Mouse (Mus musculus): ENCODE measurements around the gene Mmp14. TPM values are rescaled to one million over a fixed set of nuclear protein-coding genes. Genes with fewer than 3 reads are reported as not detected.

Gene Mmp14
- total and polyA plus RNA-seq, 3 experiments: 19.4 to 29.9 TPM; not detected in 1

- no peaks in the 10 kb centered on the region for H3K27me3 ChIP-seq (ENCODE audit: control insufficient read depth in 1 of 2, insufficient read depth in 2 of 2, low read length in 2 of 2)
- peaks cover 0 to 2% of the 10 kb centered on the region in 2 experiments; a peak in 1 of 4 replicates for H3K36me3 ChIP-seq (ENCODE audit: control insufficient read depth in 1 of 2, insufficient read depth in 2 of 2, low read length in 2 of 2)
- TF ChIP-seq SIN3A (IDR thresholded peaks at IDR 0.05; ENCODE audit: low read length) (no peak), TAL1 (IDR thresholded peaks at IDR 0.05; ENCODE audit: low read length) (no peak), MEF2A (IDR thresholded peaks at IDR 0.05; ENCODE audit: extremely low read depth, insufficient replicate concordance, low read depth, low read length, poor library complexity, severe bottlenecking) (no peak), USF2 (IDR thresholded peaks at IDR 0.05; ENCODE audit: borderline replicate concordance in 1 of 2, insufficient read depth in 1 of 2, low read depth in 1 of 2, low read length in 2 of 2) (no peak), MXI1 (IDR thresholded peaks at IDR 0.05; ENCODE audit: low read depth, low read length) (no peak), EP300 (IDR thresholded peaks at IDR 0.05; ENCODE audit: low read depth in 1 of 2, low read length in 2 of 2) (no peak)
- H3K27ac ChIP-seq (ENCODE audit: control insufficient read depth, low read depth, low read length): no peak overlapping the region
- H3K79me2 ChIP-seq (ENCODE audit: control insufficient read depth, insufficient read depth, low read length, poor library complexity): no peaks in the 10 kb centered on the region
- no peaks in the 10 kb centered on the region for H3K4me1 ChIP-seq (ENCODE audit: control insufficient read depth in 1 of 2, insufficient read depth in 2 of 2, low read length in 2 of 2)
- DNase-seq (ENCODE audit: low read depth, low spot score): no peak
- no peak overlapping the region for H3K9ac ChIP-seq (ENCODE audit: control insufficient read depth, low read depth, low read length, poor library complexity, severe bottlenecking)
- no peak overlapping the region for H3K4me3 ChIP-seq (ENCODE audit: control insufficient read depth in 1 of 2, insufficient read depth in 1 of 2, low read depth in 2 of 2, low read length in 2 of 2)
- no peaks in the 10 kb centered on the region for H3K9me3 ChIP-seq (replicated peaks; ENCODE audit: insufficient read depth, low read length)
Observed at GRCm38 (mm10) chr14:54382641-54383040, 48.8 kb upstream of the Mmp14 start.

- H3K4me1 ChIP-seq (ENCODE audit: control insufficient read depth in 1 of 2, insufficient read depth in 2 of 2, low read length in 2 of 2): no peaks in the 10 kb centered on the region
- H3K4me3 ChIP-seq (ENCODE audit: control insufficient read depth in 1 of 2, insufficient read depth in 1 of 2, low read depth in 2 of 2, low read length in 2 of 2): no peak overlapping the region
- peaks cover 0 to 2% of the 10 kb centered on the region in 2 experiments; a peak in 1 of 4 replicates for H3K36me3 ChIP-seq (ENCODE audit: control insufficient read depth in 1 of 2, insufficient read depth in 2 of 2, low read length in 2 of 2)
- no peaks in the 10 kb centered on the region for H3K27me3 ChIP-seq (ENCODE audit: control insufficient read depth in 1 of 2, insufficient read depth in 2 of 2, low read length in 2 of 2)
- no peaks in the 10 kb centered on the region for H3K79me2 ChIP-seq (ENCODE audit: control insufficient read depth, insufficient read depth, low read length, poor library complexity)
- no peak for TF ChIP-seq NRF1 (IDR thresholded peaks at IDR 0.05; ENCODE audit: insufficient read depth, low read depth, low read length, poor library complexity, severe bottlenecking)
- no peak for TF ChIP-seq USF1 (IDR thresholded peaks at IDR 0.05; ENCODE audit: low read depth, low read length)
- no peaks in the 10 kb centered on the region for H3K9me3 ChIP-seq (replicated peaks; ENCODE audit: insufficient read depth, low read length)
- no peak overlapping the region for H3K27ac ChIP-seq (ENCODE audit: control insufficient read depth, low read depth, low read length)
- DNase-seq (ENCODE audit: low read depth, low spot score): no peak
- H3K9ac ChIP-seq (ENCODE audit: control insufficient read depth, low read depth, low read length, poor library complexity, severe bottlenecking): no peak overlapping the region
Observed at GRCm38 (mm10) chr14:54383355-54383771, 48.0 kb upstream of the Mmp14 start.

- Histone ChIP-seq H3K4me1 (ENCODE audit: control insufficient read depth in 1 of 2, insufficient read depth in 2 of 2, low read length in 2 of 2) (no peaks in the 10 kb centered on the region), H3K9me3 (replicated peaks; ENCODE audit: insufficient read depth, low read length) (no peaks in the 10 kb centered on the region), H3K27ac (ENCODE audit: control insufficient read depth, low read depth, low read length) (no peak overlapping the region), H3K4me3 (ENCODE audit: control insufficient read depth in 1 of 2, insufficient read depth in 1 of 2, low read depth in 2 of 2, low read length in 2 of 2) (no peak overlapping the region), H3K79me2 (ENCODE audit: control insufficient read depth, insufficient read depth, low read length, poor library complexity) (no peaks in the 10 kb centered on the region), H3K36me3 (ENCODE audit: control insufficient read depth in 1 of 2, insufficient read depth in 2 of 2, low read length in 2 of 2) (peaks cover 0 to 2% of the 10 kb centered on the region in 2 experiments; a peak in 1 of 4 replicates), H3K9ac (ENCODE audit: control insufficient read depth, low read depth, low read length, poor library complexity, severe bottlenecking) (no peak overlapping the region), H3K27me3 (ENCODE audit: control insufficient read depth in 1 of 2, insufficient read depth in 2 of 2, low read length in 2 of 2) (no peaks in the 10 kb centered on the region)
- TF ChIP-seq TAL1 (IDR thresholded peaks at IDR 0.05; ENCODE audit: low read length) (0 out of 2 replicates have a peak, but pooled peaks have one; percentile 26), MXI1 (IDR thresholded peaks at IDR 0.05; ENCODE audit: low read depth, low read length) (no peak), NRF1 (IDR thresholded peaks at IDR 0.05; ENCODE audit: insufficient read depth, low read depth, low read length, poor library complexity, severe bottlenecking) (no peak), MYB (IDR thresholded peaks at IDR 0.05; ENCODE audit: low read depth, low read length) (no peak)
- DNase-seq (ENCODE audit: low read depth, low spot score): no peak
Observed at GRCm38 (mm10) chr14:54384396-54384795, 47.0 kb upstream of the Mmp14 start.
